Mouse (Mus musculus) brain, embryonic 14.5 days (tissue): ENCODE data around the gene Arhgef10l.

Experiments
- CTCF ChIP-seq: fragments of 200-500 bp; IDR thresholded peaks from 2 replicates; pipeline ENCODE4 v1.5.1; 2012; ENCODE audit warnings: inconsistent platforms, mild to moderate bottlenecking, moderate library complexity, borderline replicate concordance; ENCODE audit not compliant: insufficient read depth, insufficient read length; ENCODE audit errors: extremely low read depth
- POLR2A ChIP-seq: fragments of 200-500 bp; IDR thresholded peaks from 2 replicates; pipeline ENCODE4 v1.6.1; 2012; ENCODE audit warnings: mild to moderate bottlenecking, inconsistent platforms, borderline replicate concordance; ENCODE audit not compliant: poor library complexity, insufficient read depth, insufficient read length, severe bottlenecking; ENCODE audit errors: extremely low read depth

GRCm38 (mm10) chr4:140547488-140547887, 118.3 kb downstream of the Arhgef10l start:
- TF ChIP-seq CTCF (peak; percentile 94), POLR2A (no peak)
